Mouse (Mus musculus): ENCODE results near the gene Aifm2. TPM values are rescaled to one million over a fixed set of nuclear protein-coding genes. Genes with fewer than 3 reads are reported as not detected.

Gene Aifm2
- total RNA-seq (2021): 100 to 1,000 TPM; 238 to 400 TPM
- long read RNA-seq, experiment 1, transcript Aifm2-201 (10 exons, 1,442 nt): minor isoform, 51 of 374 reads
- long read RNA-seq, experiment 1, transcript Aifm2-203 (9 exons, 3,086 nt): major isoform, 183 of 374 reads
- long read RNA-seq, experiment 1, transcript Aifm2-204 (10 exons, 1,512 nt): minor isoform, 31 of 374 reads
- long read RNA-seq, experiment 1, partial matches to known transcripts: 23 of 374 reads
- long read RNA-seq, experiment 1, other reads (novel, unspliced or antisense): 86 of 374 reads
- long read RNA-seq, experiment 2, transcript Aifm2-204 (10 exons, 1,512 nt): minor isoform, 164 of 1,100 reads
- long read RNA-seq, experiment 2, transcript Aifm2-201 (10 exons, 1,442 nt): minor isoform, 132 of 1,100 reads
- long read RNA-seq, experiment 2, transcript Aifm2-203 (9 exons, 3,086 nt): major isoform, 299 of 1,100 reads
- long read RNA-seq, experiment 2, partial matches to known transcripts: 137 of 1,100 reads
- long read RNA-seq, experiment 2, other reads (novel, unspliced or antisense): 367 of 1,100 reads

- DNase-seq (ENCODE audit: low spot score in 2 of 2): peak; percentile 59 to 64
Observed at GRCm38 (mm10) chr10:61714771-61715461, at the start of gene Aifm2. Gene Aifm2, plus strand, starts transcription at chr10:61715263.

- DNase-seq (ENCODE audit: low spot score in 2 of 2): no peak
Observed at GRCm38 (mm10) chr10:61665651-61666050, 49.4 kb upstream of the Aifm2 start.

- DNase-seq (ENCODE audit: low spot score in 2 of 2): no peak
Observed at GRCm38 (mm10) chr10:61669289-61669688, 45.8 kb upstream of the Aifm2 start.

- no peak for DNase-seq (ENCODE audit: low spot score in 2 of 2)
Observed at GRCm38 (mm10) chr10:61669896-61670295, 45.2 kb upstream of the Aifm2 start.

GRCm38 (mm10) chr10:61670758-61671157 is 44.3 kb upstream of the Aifm2 start:
- DNase-seq (ENCODE audit: low spot score in 2 of 2): no peak

- no peak for DNase-seq (ENCODE audit: low spot score in 2 of 2)
Observed at GRCm38 (mm10) chr10:61675935-61676334, 39.1 kb upstream of the Aifm2 start.

GRCm38 (mm10) chr10:61679545-61679944 is 35.5 kb upstream of the Aifm2 start:
- DNase-seq (ENCODE audit: low spot score in 2 of 2): no peak

GRCm38 (mm10) chr10:61680015-61680913 is 34.8 kb upstream of the Aifm2 start, which contains the start of gene Sar1a:
Gene Sar1a, plus strand, starts transcription at chr10:61680299.
- peak; percentile 99 for DNase-seq (ENCODE audit: low spot score in 2 of 2)

- DNase-seq (ENCODE audit: low spot score in 2 of 2): no peak
Observed at GRCm38 (mm10) chr10:61689405-61689804, 25.7 kb upstream of the Aifm2 start.

- DNase-seq (ENCODE audit: low spot score in 2 of 2): no peak
Observed at GRCm38 (mm10) chr10:61693563-61693962, 21.5 kb upstream of the Aifm2 start.

- DNase-seq (ENCODE audit: low spot score in 2 of 2): peak; percentile 90 to 94
Observed at GRCm38 (mm10) chr10:61694870-61695670, 20.0 kb upstream of the Aifm2 start, which contains the start of gene Tysnd1. Gene Tysnd1, plus strand, starts transcription at chr10:61695514.

GRCm38 (mm10) chr10:61695703-61696559 is 19.1 kb upstream of the Aifm2 start:
- DNase-seq (ENCODE audit: low spot score in 2 of 2): no peak

GRCm38 (mm10) chr10:61696560-61696823 is 18.6 kb upstream of the Aifm2 start:
- no peak for DNase-seq (ENCODE audit: low spot score in 2 of 2)

GRCm38 (mm10) chr10:61697028-61697427 is 18.0 kb upstream of the Aifm2 start:
- no peak for DNase-seq (ENCODE audit: low spot score in 2 of 2)

- no peak for DNase-seq (ENCODE audit: low spot score in 2 of 2)
Observed at GRCm38 (mm10) chr10:61704663-61705062, 10.4 kb upstream of the Aifm2 start.

- DNase-seq (ENCODE audit: low spot score in 2 of 2): no peak
Observed at GRCm38 (mm10) chr10:61706412-61707375, 8.4 kb upstream of the Aifm2 start.

- DNase-seq (ENCODE audit: low spot score in 2 of 2): no peak
Observed at GRCm38 (mm10) chr10:61713601-61714000, 1.5 kb upstream of the Aifm2 start.

- DNase-seq (ENCODE audit: low spot score in 2 of 2): no peak
Observed at GRCm38 (mm10) chr10:61714146-61714545, 917 bp upstream of the Aifm2 start.

Data from adrenal gland, adult 18-20 months (tissue).